Mouse (Mus musculus) embryonic facial prominence, embryonic 13.5 days (tissue): ENCODE data around the gene Hrh1. TPM values are rescaled to one million over a fixed set of nuclear protein-coding genes. Genes with fewer than 3 reads are reported as not detected.

ENCODE experiments used
- ATAC-seq: fragments of 200-750 bp; cut with Nextera tagmentation; 2 replicates; pipeline ENCODE4 v1.8.0; 2017; ENCODE audit warnings: low read depth; ENCODE audit not compliant: insufficient number of reproducible peaks, insufficient read depth, low FRiP score, low TSS enrichment
- H3K27ac ChIP-seq: fragments of 300-500 bp; sonication (generic); 2 replicates; pipeline ENCODE4 v1.5.1; 2015; ENCODE audit warnings: moderate library complexity, mild to moderate bottlenecking, inconsistent platforms
- H3K27me3 ChIP-seq: fragments of 300-500 bp; sonication (generic); 2 replicates; pipeline ENCODE4 v1.6.1; 2015; ENCODE audit warnings: mild to moderate bottlenecking, inconsistent platforms
- H3K36me3 ChIP-seq: fragments of 300-500 bp; sonication (generic); 2 replicates; pipeline ENCODE4 v1.6.1; 2015; ENCODE audit warnings: mild to moderate bottlenecking, inconsistent platforms
- H3K4me1 ChIP-seq: fragments of 300-500 bp; sonication (generic); 2 replicates; pipeline ENCODE4 v1.6.1; 2015; ENCODE audit warnings: inconsistent platforms
- H3K4me2 ChIP-seq: fragments of 300-500 bp; sonication (generic); 2 replicates; pipeline ENCODE4 v1.6.1; 2015; ENCODE audit warnings: moderate library complexity, mild to moderate bottlenecking, inconsistent platforms
- H3K4me3 ChIP-seq: fragments of 300-500 bp; sonication (generic); 2 replicates; pipeline ENCODE4 v1.5.1; 2015; ENCODE audit warnings: mild to moderate bottlenecking, inconsistent platforms
- H3K9ac ChIP-seq: fragments of 300-500 bp; sonication (generic); 2 replicates; pipeline ENCODE4 v1.6.1; 2015; ENCODE audit warnings: mild to moderate bottlenecking, inconsistent platforms
- H3K9me3 ChIP-seq: fragments of 300-500 bp; sonication (generic); 2 replicates; pipeline ENCODE4 v1.6.1; 2016; ENCODE audit warnings: inconsistent platforms
- WGBS: fragments of 180-500 bp; shearing (Covaris S2); methylation state at CpG from one replicate; pipeline ENCODE4 v1.1.7; 2015; ENCODE audit warnings: mixed read lengths; 5-methylcytosine and 5-hydroxymethylcytosine counted together
- polyA plus RNA-seq: library from polyadenylated mRNA; unstranded; fragments of >200 nt; fragmentation: Nextera tagmentation; extraction: Ambion mirVana; gene quantifications from 2 replicates; pipeline ENCODE4 v1.2.1, GENCODE M21; 2015

The Hrh1 gene
- polyA plus RNA-seq, 1 experiment from 2014 or later = not detected

- no peak overlapping the region for H3K9ac ChIP-seq
- WGBS = 69% methylated on average over 5 of the region's 5 CpGs
- no peak overlapping the region for H3K4me2 ChIP-seq
- no peak overlapping the region for H3K4me3 ChIP-seq
- H3K27me3 ChIP-seq = no peaks in the 10 kb centered on the region
- ATAC-seq = no peak
- no peaks in the 10 kb centered on the region for H3K9me3 ChIP-seq
- 0 out of 2 replicates have a peak, but pooled peaks cover 6% of the 10 kb centered on the region for H3K4me1 ChIP-seq
- H3K27ac ChIP-seq = no peak overlapping the region
- no peaks in the 10 kb centered on the region for H3K36me3 ChIP-seq
Observed at GRCm38 (mm10) chr6:114434524-114434923, 36.8 kb downstream of the Hrh1 start.

- no peak for ATAC-seq
- Histone ChIP-seq H3K9me3 (no peaks in the 10 kb centered on the region), H3K27me3 (no peaks in the 10 kb centered on the region), H3K9ac (no peak overlapping the region), H3K36me3 (no peaks in the 10 kb centered on the region), H3K4me3 (no peak overlapping the region), H3K4me2 (no peak overlapping the region), H3K4me1 (peaks cover 6% of the 10 kb centered on the region; the same call in 1 of the 2 replicates), H3K27ac (no peak overlapping the region)
- WGBS = 63% methylated on average over 2 of the region's 2 CpGs
Observed at GRCm38 (mm10) chr6:114440302-114440701, 42.6 kb downstream of the Hrh1 start.

GRCm38 (mm10) chr6:114440788-114441453 lies 43.2 kb downstream of the Hrh1 start:
- Histone ChIP-seq H3K9me3 (no peaks in the 10 kb centered on the region), H3K4me3 (no peak overlapping the region), H3K4me2 (no peak overlapping the region), H3K36me3 (no peaks in the 10 kb centered on the region), H3K4me1 (peaks cover 6% of the 10 kb centered on the region; the same call in 1 of the 2 replicates), H3K27me3 (no peaks in the 10 kb centered on the region; the same call in 1 of the 2 replicates), H3K9ac (no peak overlapping the region), H3K27ac (no peak overlapping the region)
- WGBS = 36% methylated on average over 10 of the region's 10 CpGs
- ATAC-seq = no peak

- 58% methylated on average over 1 of the region's 1 CpGs for whole genome bisulfite sequencing
- Histone ChIP-seq H3K4me3 (no peak overlapping the region), H3K4me2 (no peak overlapping the region), H3K9ac (no peak overlapping the region), H3K9me3 (no peaks in the 10 kb centered on the region), H3K4me1 (peaks cover 6% of the 10 kb centered on the region; the same call in 1 of the 2 replicates), H3K27ac (no peak overlapping the region), H3K27me3 (no peaks in the 10 kb centered on the region; the same call in 1 of the 2 replicates), H3K36me3 (no peaks in the 10 kb centered on the region)
- ATAC-seq = no peak
Observed at GRCm38 (mm10) chr6:114444247-114444844, 46.6 kb downstream of the Hrh1 start.

- no peak overlapping the region for H3K4me3 ChIP-seq
- no peaks in the 10 kb centered on the region for H3K9me3 ChIP-seq
- WGBS = 73% methylated on average over 3 of the region's 3 CpGs
- H3K27ac ChIP-seq = no peak overlapping the region
- peaks cover 6% of the 10 kb centered on the region; the same call in 1 of the 2 replicates for H3K4me1 ChIP-seq
- H3K9ac ChIP-seq = no peak overlapping the region
- no peak overlapping the region for H3K4me2 ChIP-seq
- no peaks in the 10 kb centered on the region; the same call in 1 of the 2 replicates for H3K27me3 ChIP-seq
- H3K36me3 ChIP-seq = no peaks in the 10 kb centered on the region
- ATAC-seq = no peak
Observed at GRCm38 (mm10) chr6:114444976-114445375, 47.2 kb downstream of the Hrh1 start.

- 76% methylated on average over 9 of the region's 9 CpGs for WGBS
- H3K27me3 ChIP-seq = no peaks in the 10 kb centered on the region; the same call in 1 of the 2 replicates
- H3K4me3 ChIP-seq = no peak overlapping the region
- no peak overlapping the region for H3K27ac ChIP-seq
- H3K4me1 ChIP-seq = peaks cover 4% of the 10 kb centered on the region; the same call in 1 of the 2 replicates
- no peaks in the 10 kb centered on the region for H3K9me3 ChIP-seq
- H3K36me3 ChIP-seq = no peaks in the 10 kb centered on the region
- no peak overlapping the region for H3K4me2 ChIP-seq
- no peak for ATAC-seq
- no peak overlapping the region for H3K9ac ChIP-seq
Observed at GRCm38 (mm10) chr6:114448888-114449287, 51.2 kb downstream of the Hrh1 start.

- ATAC-seq = no peak
Observed at GRCm38 (mm10) chr6:114455267-114455666, 57.5 kb downstream of the Hrh1 start.

GRCm38 (mm10) chr6:114456255-114457042 lies 58.7 kb downstream of the Hrh1 start:
- Histone ChIP-seq H3K27me3 (no peaks in the 10 kb centered on the region), H3K4me3 (no peak overlapping the region), H3K9me3 (peaks cover 4% of the 10 kb centered on the region; the same call in 1 of the 2 replicates), H3K9ac (0 out of 2 replicates have a peak overlapping the region, but pooled peaks have one; percentile 28), H3K27ac (no peak overlapping the region), H3K36me3 (no peaks in the 10 kb centered on the region), H3K4me1 (peaks cover 24% of the 10 kb centered on the region), H3K4me2 (no peak overlapping the region)
- 24% methylated on average over 12 of the region's 12 CpGs for WGBS
- no peak for ATAC-seq

More at GRCm38 (mm10) chr6:114455267-114455666, 57.5 kb downstream of the Hrh1 start:
- no peaks in the 10 kb centered on the region for H3K36me3 ChIP-seq
- no peak overlapping the region for H3K4me2 ChIP-seq
- no peak overlapping the region for H3K4me3 ChIP-seq
- H3K4me1 ChIP-seq = peaks cover 24% of the 10 kb centered on the region
- no peaks in the 10 kb centered on the region for H3K27me3 ChIP-seq
- H3K9me3 ChIP-seq = no peaks in the 10 kb centered on the region
- H3K9ac ChIP-seq = no peak overlapping the region
- no peak overlapping the region for H3K27ac ChIP-seq
- WGBS = 86% methylated on average over 4 of the region's 4 CpGs

GRCm38 (mm10) chr6:114457299-114457698 lies 59.6 kb downstream of the Hrh1 start:
- peaks cover 24% of the 10 kb centered on the region for H3K4me1 ChIP-seq
- WGBS = 82% methylated on average over 3 of the region's 3 CpGs
- no peak overlapping the region for H3K4me3 ChIP-seq
- H3K4me2 ChIP-seq = no peak overlapping the region
- H3K27me3 ChIP-seq = no peaks in the 10 kb centered on the region
- H3K36me3 ChIP-seq = no peaks in the 10 kb centered on the region
- H3K27ac ChIP-seq = no peak overlapping the region
- H3K9me3 ChIP-seq = peaks cover 6% of the 10 kb centered on the region; the same call in 1 of the 2 replicates
- ATAC-seq = no peak
- no peak overlapping the region for H3K9ac ChIP-seq

- Histone ChIP-seq H3K27me3 (no peaks in the 10 kb centered on the region), H3K36me3 (no peaks in the 10 kb centered on the region), H3K27ac (no peak overlapping the region), H3K9me3 (peaks cover 6% of the 10 kb centered on the region; the same call in 1 of the 2 replicates), H3K4me3 (no peak overlapping the region), H3K4me1 (peaks cover 19% of the 10 kb centered on the region), H3K9ac (no peak overlapping the region), H3K4me2 (no peak overlapping the region)
- no peak for ATAC-seq
- WGBS = 80% methylated on average over 5 of the region's 5 CpGs
Observed at GRCm38 (mm10) chr6:114458191-114458590, 60.5 kb downstream of the Hrh1 start.

- Histone ChIP-seq H3K27ac (no peak overlapping the region), H3K4me2 (no peak overlapping the region), H3K9ac (no peak overlapping the region), H3K9me3 (peaks cover 6% of the 10 kb centered on the region; the same call in 1 of the 2 replicates), H3K27me3 (no peaks in the 10 kb centered on the region), H3K36me3 (no peaks in the 10 kb centered on the region), H3K4me1 (peaks cover 19% of the 10 kb centered on the region), H3K4me3 (no peak overlapping the region)
- 80% methylated on average over 2 of the region's 2 CpGs for WGBS
- ATAC-seq = no peak
Observed at GRCm38 (mm10) chr6:114459969-114460368, 62.2 kb downstream of the Hrh1 start.
